Mouse (Mus musculus) urinary bladder, postnatal 0 days (tissue): ENCODE measurements around the gene Olfr1497. TPM values are rescaled to one million over a fixed set of nuclear protein-coding genes. Genes with fewer than 3 reads are reported as not detected.

Experiments used
- polyA plus RNA-seq: library from polyadenylated mRNA; unstranded; fragments of >200 nt; fragmentation: Nextera tagmentation; extraction: Ambion mirVana; gene quantifications from 2 replicates; pipeline ENCODE4 v1.2.1, GENCODE M21; 2015

Olfr1497 gene
- polyA plus RNA-seq = not detected in 2 replicates

DNA sequence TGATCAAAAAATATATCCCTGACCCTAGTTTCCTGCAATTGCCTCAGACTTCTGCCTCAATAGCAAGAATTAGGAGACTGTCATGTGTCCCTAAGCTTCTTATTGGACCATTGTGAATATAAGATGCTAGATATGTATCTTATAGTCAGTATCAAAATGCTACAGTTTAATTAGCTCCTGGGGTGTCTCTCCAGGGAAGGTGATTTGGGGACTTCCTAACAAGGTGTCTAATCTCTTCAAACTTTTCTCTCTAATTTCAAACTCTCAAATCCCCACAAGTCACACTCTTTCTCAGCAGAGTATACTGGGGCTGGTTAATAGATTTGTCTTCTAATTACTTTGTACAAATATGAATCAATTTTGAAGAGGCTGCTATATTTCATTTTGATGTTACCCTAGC, at the start of gene Olfr1497:
TSS of gene Olfr1497 (minus strand) at position 101 of the 400 bp plus-strand sequence.

GRCm38 (mm10) chr19:13830388-13830787, 32.4 kb upstream of the Olfr1497 start, which contains the start of gene Olfr1500:
Olfr1500 (minus strand) TSS chr19:13830488.

DNA sequence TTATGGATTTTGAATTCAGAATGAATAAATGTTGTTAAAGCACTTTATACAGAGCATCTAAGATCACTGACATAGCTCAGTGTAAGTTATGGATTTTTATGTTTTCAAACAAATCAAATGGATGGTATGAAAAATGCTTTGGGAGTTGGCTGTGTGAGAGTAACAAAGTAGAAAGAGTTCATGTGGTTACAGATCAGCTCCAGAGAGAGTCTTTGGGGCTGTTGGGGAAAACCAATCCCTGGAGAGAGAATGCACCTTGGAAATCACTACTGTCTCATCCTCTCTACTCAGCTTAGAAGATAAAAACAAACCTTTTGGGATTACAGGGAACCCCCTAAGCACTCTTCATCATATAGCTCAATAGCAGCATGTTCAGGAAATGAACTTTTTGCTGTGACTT, 21.3 kb upstream of the Olfr1497 start, which contains the start of gene Olfr1499:
TSS of gene Olfr1499 (minus strand) at position 101 of the 400 bp plus-strand sequence.

DNA sequence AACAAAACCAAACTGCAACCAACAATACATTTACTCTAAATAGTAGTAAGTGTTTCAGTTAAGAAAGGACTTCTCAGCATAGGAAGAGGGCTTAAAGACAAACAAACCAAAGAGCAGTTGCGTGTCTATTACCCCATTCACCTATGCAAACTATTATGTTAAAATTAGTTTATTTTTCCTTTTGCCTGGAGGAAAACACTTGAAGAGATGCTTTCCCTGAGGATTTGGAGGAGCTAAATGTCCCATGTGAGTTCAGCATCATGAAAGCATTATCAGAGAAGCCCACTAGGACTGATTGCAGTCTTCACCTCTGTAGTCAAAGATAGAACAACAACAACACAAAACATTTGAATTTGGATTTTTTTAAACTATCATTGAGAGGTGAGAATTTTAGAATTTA, 20.4 kb downstream of the Olfr1497 start, which contains the start of gene Olfr1496:
TSS of gene Olfr1496 (plus strand) at position 301 of the 400 bp plus-strand sequence.

GRCm38 (mm10) chr19:13764306-13764705, 33.7 kb downstream of the Olfr1497 start, which contains the start of gene Olfr1495:
Olfr1495 (plus strand) TSS chr19:13764606.

Other genes starting within 250 kb of the Olfr1497 start
- gene Olfr1484, start 214.7 kb downstream of the Olfr1497 start, polyA plus RNA-seq = not detected in 2 replicates
- not detected in 2 replicates for gene Olfr1487, start 180.8 kb downstream of the Olfr1497 start, polyA plus RNA-seq
- gene Olfr1489, start 166.6 kb downstream of the Olfr1497 start, polyA plus RNA-seq = not detected in 2 replicates
- not detected in 2 replicates for gene Olfr1490, start 147.1 kb downstream of the Olfr1497 start, polyA plus RNA-seq
- gene Olfr1491, start 100.9 kb downstream of the Olfr1497 start, polyA plus RNA-seq = not detected in 2 replicates
- gene Olfr1493-ps1, start 74.9 kb downstream of the Olfr1497 start, polyA plus RNA-seq = not detected in 2 replicates
- not detected in 2 replicates for gene Olfr1494, start 58.5 kb downstream of the Olfr1497 start, polyA plus RNA-seq
- gene Olfr1495, start 33.6 kb downstream of the Olfr1497 start, polyA plus RNA-seq = not detected in 2 replicates
- gene Olfr1496, start 20.3 kb downstream of the Olfr1497 start, polyA plus RNA-seq = not detected in 2 replicates
- gene Olfr1499, start 21.2 kb upstream of the Olfr1497 start, polyA plus RNA-seq = not detected in 2 replicates
- not detected in 2 replicates for gene Olfr1500, start 32.3 kb upstream of the Olfr1497 start, polyA plus RNA-seq
- not detected in 2 replicates for gene Olfr1501, start 52.5 kb upstream of the Olfr1497 start, polyA plus RNA-seq
- gene Olfr1502, start 63.6 kb upstream of the Olfr1497 start, polyA plus RNA-seq = not detected in 2 replicates
- not detected in 2 replicates for gene Olfr1504, start 99.7 kb upstream of the Olfr1497 start, polyA plus RNA-seq
- not detected in 2 replicates for gene Olfr1505, start 115.3 kb upstream of the Olfr1497 start, polyA plus RNA-seq